Mouse (Mus musculus) c-Kit-positive CD71-positive TER-119-negative erythroid progenitor cells, embryonic 14.5 days (primary cell): ENCODE results near the gene Tmc6.

ENCODE experiments used
- DNase-seq: peaks from one replicate; pipeline ENCODE4 v3.0.0-alpha.2; 2013; ENCODE audit warnings: low read depth

The Tmc6 gene

DNA sequence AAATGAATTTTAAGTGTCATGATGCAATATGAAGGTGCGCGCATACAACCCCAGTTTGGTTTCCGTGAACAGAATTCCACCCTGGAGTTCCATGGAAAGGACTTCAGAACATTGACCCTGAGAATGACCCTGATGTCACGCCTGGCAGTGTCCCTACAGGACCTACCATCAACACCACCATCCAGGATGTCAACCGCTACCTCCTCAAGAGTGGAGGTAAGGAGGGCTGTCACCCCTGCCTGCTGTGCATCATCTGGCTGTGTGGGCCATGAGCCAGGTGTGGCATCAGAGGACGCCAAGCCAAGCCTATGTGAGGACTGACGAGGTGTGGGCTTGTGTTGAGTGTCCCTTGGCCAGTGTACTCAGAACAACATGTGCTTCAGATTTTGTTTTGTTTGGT, 26.1 kb downstream of the Tmc6 start:
- DNase-seq = no peak

DNA sequence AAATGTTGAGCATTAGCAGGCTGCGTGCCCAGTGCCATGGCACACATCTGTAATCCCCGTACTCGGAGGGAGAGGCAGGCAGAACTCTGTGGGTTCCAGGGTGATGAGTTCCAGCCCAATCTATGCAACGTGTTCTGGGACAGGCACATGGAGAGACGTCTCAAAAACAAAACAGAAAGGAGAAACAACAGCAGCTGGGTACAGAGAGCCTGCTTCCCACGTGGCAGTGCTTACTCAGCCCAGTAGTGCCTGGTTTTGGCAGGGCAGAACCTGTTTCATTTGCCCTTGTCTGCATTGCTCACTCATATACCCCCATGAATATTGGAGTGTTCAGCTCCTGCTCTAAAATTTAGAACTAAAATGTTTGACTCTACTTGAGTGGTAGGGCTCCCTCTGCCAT, 30.5 kb downstream of the Tmc6 start:
- no peak for DNase-seq

GRCm38 (mm10) chr11:117749414-117749813, 32.6 kb downstream of the Tmc6 start:
- DNase-seq = no peak

- no peak for DNase-seq
Observed at GRCm38 (mm10) chr11:117748628-117749027, 33.4 kb downstream of the Tmc6 start.

DNA sequence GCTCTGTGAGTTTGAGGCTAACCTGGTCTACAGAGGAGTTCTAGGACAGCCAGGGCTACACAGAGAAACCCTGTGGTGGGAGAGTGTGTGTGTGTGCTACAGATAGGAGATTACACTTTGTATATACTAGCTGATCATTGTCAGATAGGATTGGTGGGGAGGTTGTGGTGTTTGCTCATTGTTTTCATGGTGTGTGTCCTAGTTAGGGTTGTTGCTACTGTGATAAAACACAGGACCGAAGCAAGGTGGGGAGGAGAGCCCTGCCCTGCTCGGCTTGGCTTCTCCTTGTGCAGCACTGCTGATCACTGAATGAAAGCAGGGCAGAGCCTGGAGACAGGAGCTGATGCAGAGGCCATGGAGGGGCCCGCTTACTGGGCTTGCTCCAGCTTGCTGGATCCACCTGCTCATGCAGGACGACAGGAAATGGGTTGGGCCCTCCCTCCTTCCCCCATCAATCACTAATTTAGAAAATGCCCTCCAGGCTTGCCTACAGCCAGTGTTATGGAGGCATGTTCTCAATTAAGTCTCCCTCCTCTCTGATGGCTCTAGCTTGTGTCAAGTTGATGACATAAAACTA, 38.5 kb downstream of the Tmc6 start:
- DNase-seq = peak; percentile 3

GRCm38 (mm10) chr11:117742715-117743114, 39.3 kb downstream of the Tmc6 start:
- no peak for DNase-seq

- no peak for DNase-seq
Observed at GRCm38 (mm10) chr11:117742243-117742642, 39.8 kb downstream of the Tmc6 start.

GRCm38 (mm10) chr11:117741128-117741527, 40.9 kb downstream of the Tmc6 start:
- DNase-seq = no peak

- DNase-seq = no peak
Observed at GRCm38 (mm10) chr11:117738123-117738522, 43.9 kb downstream of the Tmc6 start.

DNA sequence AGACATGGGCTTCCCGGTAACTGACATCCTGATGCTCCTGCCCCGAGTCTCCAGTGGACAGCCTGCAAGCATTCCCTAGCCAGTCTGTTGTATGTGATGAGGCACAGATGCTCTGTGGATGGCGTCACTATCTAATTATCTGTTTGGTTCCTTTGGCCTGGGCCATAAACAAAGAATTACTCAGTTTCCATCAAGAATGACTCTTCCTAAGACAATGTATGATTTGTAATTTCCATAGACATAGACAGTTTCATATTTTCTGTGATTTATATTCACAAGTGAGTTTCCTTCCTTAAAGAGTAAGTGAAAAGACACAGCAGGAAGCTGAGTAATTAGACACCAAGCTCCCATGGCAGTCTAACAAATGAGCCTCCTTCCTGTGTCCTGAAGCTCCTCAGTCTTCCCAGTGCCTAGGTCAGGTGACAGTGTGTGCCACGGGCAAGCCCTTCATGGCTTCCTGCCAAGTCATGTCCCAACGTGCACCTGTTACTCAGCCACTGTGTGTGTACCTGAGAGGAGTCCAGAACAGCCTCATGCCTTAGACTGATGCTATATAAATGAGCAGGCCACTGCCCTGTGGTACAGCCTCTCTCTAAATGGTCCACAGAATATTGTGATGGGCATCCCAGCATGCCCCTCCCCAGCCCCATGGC, 45.8 kb downstream of the Tmc6 start:
- DNase-seq = no peak

- no peak for DNase-seq
Observed at GRCm38 (mm10) chr11:117731470-117731869, 50.5 kb downstream of the Tmc6 start.

- no peak for DNase-seq
Observed at GRCm38 (mm10) chr11:117730490-117730838, 51.5 kb downstream of the Tmc6 start.

- DNase-seq = no peak
Observed at GRCm38 (mm10) chr11:117729798-117730489, 52.1 kb downstream of the Tmc6 start.

DNA sequence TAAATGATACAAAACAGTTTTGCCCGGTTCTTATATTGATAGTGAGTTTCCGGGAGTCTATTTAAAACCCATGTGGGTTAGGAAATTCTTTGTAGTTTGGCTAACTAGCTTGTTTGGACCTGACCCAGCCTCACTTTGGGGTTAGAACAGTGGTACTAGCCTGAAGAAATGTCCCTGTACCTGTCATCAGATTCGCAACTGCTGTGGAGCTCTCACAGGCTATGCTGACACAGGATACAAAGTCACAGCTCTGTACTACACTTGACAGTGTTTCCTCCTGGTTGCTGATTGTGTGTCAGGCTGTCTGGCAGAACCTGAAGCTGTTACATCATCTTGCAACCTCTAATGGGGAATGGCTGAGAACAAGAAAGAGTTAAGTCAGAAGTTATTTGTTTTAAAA, 52.7 kb downstream of the Tmc6 start:
- DNase-seq = no peak

DNA sequence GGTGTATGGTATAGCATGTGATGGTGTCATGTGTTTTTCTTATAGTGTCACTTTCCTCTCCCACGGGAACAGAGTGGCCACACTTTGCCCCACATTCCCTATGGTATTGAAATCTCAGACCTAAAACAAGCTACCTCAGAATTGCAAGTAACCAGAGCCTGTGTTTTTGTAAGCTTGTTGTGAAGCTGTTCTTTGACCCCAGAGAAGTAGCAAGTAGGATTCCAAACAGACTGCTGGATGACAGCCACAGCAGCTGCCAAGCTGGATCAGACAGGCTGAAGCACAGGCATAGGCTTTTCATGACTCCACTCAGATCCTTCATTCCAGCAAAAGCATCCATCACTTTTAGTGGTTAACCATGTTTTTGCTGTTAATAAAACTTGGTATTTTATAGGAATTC, 53.2 kb downstream of the Tmc6 start:
- no peak for DNase-seq

DNA sequence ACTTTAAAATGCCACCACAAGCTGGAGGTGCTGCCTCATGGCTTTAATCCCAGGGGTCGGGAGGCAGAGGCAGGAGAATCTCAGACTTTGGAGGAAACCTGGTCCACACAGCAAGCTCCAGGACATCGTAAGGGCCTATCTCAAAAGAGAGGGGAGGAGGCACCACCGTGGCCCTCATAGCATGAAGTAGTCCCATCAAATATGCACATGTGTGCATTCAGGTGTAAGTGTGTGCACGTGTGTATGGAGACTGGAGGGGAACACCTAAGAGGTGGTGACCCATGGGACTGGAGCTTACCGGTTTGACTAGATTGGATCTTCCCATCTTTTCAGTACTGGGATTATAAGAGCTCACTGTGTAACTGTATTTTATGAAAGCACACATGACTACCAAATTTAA, 53.8 kb downstream of the Tmc6 start:
- DNase-seq = no peak

- no peak for DNase-seq
Observed at GRCm38 (mm10) chr11:117727031-117727430, 55.0 kb downstream of the Tmc6 start.

DNA sequence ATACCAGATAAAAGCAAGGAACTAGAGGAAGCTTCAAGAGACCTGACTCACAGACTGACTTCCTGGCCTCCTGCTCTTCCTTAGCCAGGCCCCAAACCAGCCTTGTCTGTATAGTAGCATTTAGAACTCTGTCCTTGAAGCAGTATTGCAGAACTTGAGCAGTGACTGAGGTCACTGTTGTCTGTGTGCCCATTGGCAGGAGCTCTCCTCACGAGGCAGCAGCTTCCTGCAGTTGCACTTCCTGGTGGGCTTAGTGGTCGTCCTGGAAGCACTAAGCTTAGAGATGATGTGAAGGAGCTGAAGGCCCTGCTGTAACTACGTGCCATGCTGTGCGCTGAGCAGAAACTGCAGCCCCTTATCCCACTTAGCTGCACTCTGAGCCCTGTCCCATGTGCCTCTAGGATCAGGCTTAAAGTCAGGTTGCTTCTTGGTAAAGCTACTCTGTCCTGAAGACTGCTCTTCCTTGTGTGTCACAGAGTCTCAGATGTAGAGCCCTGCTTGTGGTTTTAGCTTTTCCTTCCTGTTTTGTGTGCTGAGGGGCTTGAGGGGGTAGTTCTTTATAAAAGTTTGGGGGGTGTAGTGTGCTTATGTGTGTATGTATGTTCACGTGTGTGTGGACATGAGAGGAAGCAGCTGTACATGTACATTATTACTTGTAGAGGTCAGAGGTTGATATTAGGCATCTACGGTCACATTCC, 57.2 kb downstream of the Tmc6 start:
- DNase-seq = no peak

DNA sequence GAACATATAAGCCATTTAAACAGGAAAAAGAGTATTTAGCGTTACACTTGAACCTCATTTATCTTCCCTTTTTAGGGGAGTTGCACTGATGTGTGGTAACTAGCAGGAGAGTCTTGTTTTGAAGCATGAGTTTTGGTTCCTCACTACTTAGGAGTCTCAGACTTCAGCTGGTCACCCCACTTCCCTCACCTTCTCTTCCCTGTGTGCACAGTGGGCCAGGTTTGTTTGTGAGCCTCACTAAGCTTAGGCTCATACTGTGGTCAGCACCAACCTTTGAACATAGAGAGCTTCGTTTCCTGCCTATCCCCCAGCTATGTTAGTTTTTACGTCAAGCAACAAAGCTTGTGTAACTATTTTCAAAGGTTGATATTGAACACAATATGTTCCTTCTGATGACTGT, 63.2 kb downstream of the Tmc6 start:
- no peak for DNase-seq
